Mouse (Mus musculus): ENCODE measurements around the gene Ptpn14. TPM values are rescaled to one million over a fixed set of nuclear protein-coding genes. Genes with fewer than 3 reads are reported as not detected.

Ptpn14 gene
- polyA plus RNA-seq, 1 experiment from 2014 or later: 0.03 TPM

GRCm38 (mm10) chr1:189742041-189742440 is 14.0 kb downstream of the Ptpn14 start:
- Histone ChIP-seq H3K36me3 (ENCODE audit: inconsistent target) (no peaks in the 10 kb centered on the region), H3K27ac (no peak overlapping the region), H3K4me3 (ENCODE audit: inconsistent target) (no peak overlapping the region), H3K79me2 (ENCODE audit: inconsistent target) (no peaks in the 10 kb centered on the region)
- WGBS (ENCODE audit: missing documents): 90% methylated on average over 5 of the region's 5 CpGs

DNA sequence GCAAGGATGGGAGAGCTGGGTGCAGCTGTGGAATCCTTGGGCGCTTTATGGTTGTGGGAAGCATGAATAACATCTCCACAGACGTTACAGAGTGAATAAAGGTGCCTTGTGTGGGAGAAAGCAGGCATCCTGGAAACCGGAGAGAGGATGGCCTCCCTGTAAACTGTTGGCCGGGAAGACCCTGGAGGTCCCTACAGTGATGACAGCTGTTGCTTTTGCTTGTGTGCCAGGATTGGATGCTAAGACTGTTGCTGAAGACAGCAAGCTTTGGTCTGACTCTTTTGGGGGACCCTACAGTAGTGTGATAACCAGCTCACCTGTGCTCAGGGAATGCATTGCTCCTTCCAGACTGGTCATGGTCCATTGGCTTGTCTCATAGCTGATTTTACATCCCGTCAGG is 15.1 kb downstream of the Ptpn14 start:
- 93% methylated on average over 5 of the region's 5 CpGs for WGBS (ENCODE audit: missing documents)
- H3K36me3 ChIP-seq (ENCODE audit: inconsistent target): no peaks in the 10 kb centered on the region
- no peak overlapping the region for H3K4me3 ChIP-seq (ENCODE audit: inconsistent target)
- no peaks in the 10 kb centered on the region for H3K79me2 ChIP-seq (ENCODE audit: inconsistent target)
- no peak overlapping the region for H3K27ac ChIP-seq

- Histone ChIP-seq H3K4me3 (ENCODE audit: inconsistent target) (no peak overlapping the region), H3K79me2 (ENCODE audit: inconsistent target) (no peaks in the 10 kb centered on the region), H3K36me3 (ENCODE audit: inconsistent target) (no peaks in the 10 kb centered on the region), H3K27ac (no peak overlapping the region)
- 81% methylated on average over 4 of the region's 4 CpGs for WGBS (ENCODE audit: missing documents)
Measured at GRCm38 (mm10) chr1:189744914-189745710, 17.0 kb downstream of the Ptpn14 start.

DNA sequence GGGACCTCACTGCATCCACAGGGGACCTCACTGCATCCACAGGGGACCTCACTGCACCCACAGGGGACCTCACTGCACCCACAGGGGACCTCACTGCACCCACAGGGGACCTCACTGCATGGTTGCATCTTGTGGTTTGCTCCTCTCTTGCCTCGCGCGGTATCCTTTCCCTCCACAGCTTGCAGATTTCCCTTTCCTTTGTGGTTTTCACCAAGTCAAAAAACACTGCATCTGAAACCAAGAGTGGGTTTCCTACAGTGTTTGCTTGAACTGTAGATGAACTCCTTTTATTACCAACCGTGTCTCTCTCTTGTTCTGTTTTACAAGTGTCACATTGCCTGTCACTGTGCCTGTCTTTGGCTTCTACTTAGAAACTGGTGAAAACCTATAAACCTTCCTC is 18.5 kb downstream of the Ptpn14 start:
- no peaks in the 10 kb centered on the region for H3K36me3 ChIP-seq (ENCODE audit: inconsistent target)
- no peaks in the 10 kb centered on the region for H3K79me2 ChIP-seq (ENCODE audit: inconsistent target)
- no peak overlapping the region for H3K4me3 ChIP-seq (ENCODE audit: inconsistent target)
- 3% methylated on average over 4 of the region's 4 CpGs for WGBS (ENCODE audit: missing documents)
- no peak overlapping the region for H3K27ac ChIP-seq

GRCm38 (mm10) chr1:189749789-189750188 is 21.7 kb downstream of the Ptpn14 start:
- no peaks in the 10 kb centered on the region for H3K36me3 ChIP-seq (ENCODE audit: inconsistent target)
- H3K79me2 ChIP-seq (ENCODE audit: inconsistent target): no peaks in the 10 kb centered on the region
- H3K4me3 ChIP-seq (ENCODE audit: inconsistent target): no peak overlapping the region
- H3K27ac ChIP-seq: no peak overlapping the region
- WGBS (ENCODE audit: missing documents): 93% methylated on average over 4 of the region's 4 CpGs

DNA sequence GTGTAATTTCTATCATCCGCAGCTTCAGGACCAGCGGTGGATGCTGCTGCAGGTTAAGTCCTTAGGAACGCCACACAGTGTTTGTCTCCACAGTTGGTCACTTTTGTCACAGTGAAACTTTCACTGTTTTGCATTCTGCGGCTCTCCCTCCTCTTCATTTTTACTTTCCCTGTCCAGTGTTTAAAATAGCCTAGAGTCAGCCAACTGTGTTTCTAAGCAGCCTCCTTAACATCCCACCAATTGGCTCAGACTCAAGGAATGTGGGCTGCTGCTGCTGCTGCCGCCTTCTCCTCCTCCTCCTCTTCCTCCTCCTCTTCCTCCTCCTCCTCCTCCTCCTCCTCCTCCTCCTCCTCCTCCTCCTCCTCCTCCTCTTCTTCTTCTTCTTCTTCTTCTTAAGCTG is 22.2 kb downstream of the Ptpn14 start:
- Histone ChIP-seq H3K36me3 (ENCODE audit: inconsistent target) (no peaks in the 10 kb centered on the region), H3K79me2 (ENCODE audit: inconsistent target) (no peaks in the 10 kb centered on the region), H3K4me3 (ENCODE audit: inconsistent target) (no peak overlapping the region), H3K27ac (no peak overlapping the region)
- 94% methylated on average over 4 of the region's 5 CpGs for WGBS (ENCODE audit: missing documents)

DNA sequence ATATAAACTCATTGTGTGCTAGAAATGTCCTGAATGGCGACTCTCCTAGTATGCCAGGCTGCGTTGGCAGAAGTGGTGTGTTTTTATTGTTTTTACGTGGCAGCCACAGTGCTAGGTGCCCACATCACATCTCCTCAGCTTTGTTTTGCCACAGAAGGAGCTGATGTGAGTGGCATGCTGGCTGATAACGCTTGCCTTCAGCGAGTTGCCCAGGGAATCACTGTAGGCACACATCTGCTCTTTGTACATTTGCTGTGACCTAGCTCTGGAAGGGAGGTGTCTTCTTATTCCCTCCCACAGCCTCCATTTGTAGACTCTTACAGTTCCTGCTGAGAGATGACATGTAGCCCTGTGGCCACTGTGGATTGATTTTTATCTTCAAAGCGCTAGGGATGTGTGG is 24.2 kb downstream of the Ptpn14 start:
- 94% methylated on average over 6 of the region's 6 CpGs for WGBS (ENCODE audit: missing documents)
- H3K36me3 ChIP-seq (ENCODE audit: inconsistent target): no peaks in the 10 kb centered on the region
- no peaks in the 10 kb centered on the region for H3K79me2 ChIP-seq (ENCODE audit: inconsistent target)
- no peak overlapping the region for H3K27ac ChIP-seq
- H3K4me3 ChIP-seq (ENCODE audit: inconsistent target): no peak overlapping the region

DNA sequence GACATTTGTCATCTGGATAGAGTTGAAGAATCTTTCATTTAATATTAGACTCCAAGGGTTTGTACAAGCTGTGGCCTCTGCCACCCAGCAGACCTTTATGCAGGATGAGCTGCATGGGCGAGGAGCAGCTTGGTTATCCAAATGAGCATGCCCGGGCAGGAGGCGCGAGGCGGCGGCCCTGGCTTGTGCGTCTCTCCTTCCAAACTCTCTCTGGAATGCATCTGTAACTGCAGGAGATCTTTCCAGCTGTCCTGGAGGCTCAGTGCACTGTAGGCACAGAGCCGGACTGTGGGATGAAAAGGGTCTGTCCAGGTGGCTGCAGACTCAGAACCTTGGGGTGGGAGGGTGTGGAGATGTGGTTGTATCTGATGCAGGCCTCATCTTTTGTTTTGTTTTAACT is 27.0 kb downstream of the Ptpn14 start:
- Histone ChIP-seq H3K36me3 (ENCODE audit: inconsistent target) (no peaks in the 10 kb centered on the region), H3K79me2 (ENCODE audit: inconsistent target) (no peaks in the 10 kb centered on the region), H3K4me3 (ENCODE audit: inconsistent target) (no peak overlapping the region), H3K27ac (no peak overlapping the region)
- 98% methylated on average over 8 of the region's 8 CpGs for WGBS (ENCODE audit: missing documents)

- Histone ChIP-seq H3K79me2 (ENCODE audit: inconsistent target) (no peaks in the 10 kb centered on the region), H3K36me3 (ENCODE audit: inconsistent target) (no peaks in the 10 kb centered on the region), H3K4me3 (ENCODE audit: inconsistent target) (no peak overlapping the region), H3K27ac (no peak overlapping the region)
- WGBS (ENCODE audit: missing documents): 42% methylated on average over 19 of the region's 19 CpGs
Measured at GRCm38 (mm10) chr1:189756306-189757053, 28.4 kb downstream of the Ptpn14 start.

DNA sequence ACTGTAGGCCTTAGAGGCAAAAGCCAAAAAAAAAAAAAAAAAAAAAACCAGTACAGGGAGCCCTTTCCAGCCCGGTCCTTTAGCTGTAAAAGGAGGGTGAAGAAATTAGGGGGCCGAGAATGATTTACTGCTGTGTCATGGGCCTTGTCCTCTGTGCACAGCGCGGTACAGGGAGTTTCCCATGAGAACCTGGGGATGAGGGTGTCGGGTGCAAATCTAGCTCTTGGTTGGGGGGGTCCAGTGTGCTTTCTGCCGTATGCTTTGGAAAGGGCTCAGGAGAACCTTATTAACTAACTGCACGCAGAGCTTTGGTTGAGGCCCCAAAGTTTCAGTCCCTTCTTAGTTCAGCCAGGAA is 29.0 kb downstream of the Ptpn14 start:
- no peak overlapping the region for H3K27ac ChIP-seq
- no peaks in the 10 kb centered on the region for H3K36me3 ChIP-seq (ENCODE audit: inconsistent target)
- no peak overlapping the region for H3K4me3 ChIP-seq (ENCODE audit: inconsistent target)
- no peaks in the 10 kb centered on the region for H3K79me2 ChIP-seq (ENCODE audit: inconsistent target)
- WGBS (ENCODE audit: missing documents): 24% methylated on average over 7 of the region's 7 CpGs

DNA sequence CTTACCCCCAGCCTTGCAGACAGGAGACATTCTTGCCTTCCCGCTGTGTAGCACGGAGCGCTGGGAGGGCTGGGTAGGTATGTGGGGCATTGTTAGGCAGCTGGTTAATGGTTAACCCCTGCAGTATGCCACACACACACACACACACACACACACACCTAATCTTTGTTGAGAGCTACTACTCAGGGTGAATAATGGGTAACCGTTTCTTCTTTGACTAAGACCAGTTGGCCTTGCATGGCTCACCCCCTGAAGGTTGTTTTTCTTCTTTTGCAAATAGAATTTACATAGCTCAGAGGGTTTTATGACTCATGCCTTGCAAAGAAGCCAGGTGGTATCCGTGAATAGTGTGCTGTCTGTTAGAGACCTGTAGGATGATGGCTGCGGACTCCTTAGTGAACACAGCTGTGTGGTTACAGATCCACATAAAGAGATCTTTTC is 33.5 kb downstream of the Ptpn14 start:
- WGBS (ENCODE audit: missing documents): 91% methylated on average over 6 of the region's 6 CpGs
- no peaks in the 10 kb centered on the region for H3K36me3 ChIP-seq (ENCODE audit: inconsistent target)
- no peak overlapping the region for H3K4me3 ChIP-seq (ENCODE audit: inconsistent target)
- no peaks in the 10 kb centered on the region for H3K79me2 ChIP-seq (ENCODE audit: inconsistent target)
- no peak overlapping the region for H3K27ac ChIP-seq

GRCm38 (mm10) chr1:189764258-189764657 is 36.2 kb downstream of the Ptpn14 start:
- H3K36me3 ChIP-seq (ENCODE audit: inconsistent target): no peaks in the 10 kb centered on the region
- no peak overlapping the region for H3K4me3 ChIP-seq (ENCODE audit: inconsistent target)
- WGBS (ENCODE audit: missing documents): 49% methylated on average over 5 of the region's 5 CpGs
- no peaks in the 10 kb centered on the region for H3K79me2 ChIP-seq (ENCODE audit: inconsistent target)
- no peak overlapping the region for H3K27ac ChIP-seq

- no peak overlapping the region for H3K4me3 ChIP-seq (ENCODE audit: inconsistent target)
- 92% methylated on average over 10 of the region's 10 CpGs for WGBS (ENCODE audit: missing documents)
- H3K27ac ChIP-seq: no peak overlapping the region
- no peaks in the 10 kb centered on the region for H3K36me3 ChIP-seq (ENCODE audit: inconsistent target)
- no peaks in the 10 kb centered on the region for H3K79me2 ChIP-seq (ENCODE audit: inconsistent target)
Measured at GRCm38 (mm10) chr1:189767164-189767563, 39.1 kb downstream of the Ptpn14 start.

DNA sequence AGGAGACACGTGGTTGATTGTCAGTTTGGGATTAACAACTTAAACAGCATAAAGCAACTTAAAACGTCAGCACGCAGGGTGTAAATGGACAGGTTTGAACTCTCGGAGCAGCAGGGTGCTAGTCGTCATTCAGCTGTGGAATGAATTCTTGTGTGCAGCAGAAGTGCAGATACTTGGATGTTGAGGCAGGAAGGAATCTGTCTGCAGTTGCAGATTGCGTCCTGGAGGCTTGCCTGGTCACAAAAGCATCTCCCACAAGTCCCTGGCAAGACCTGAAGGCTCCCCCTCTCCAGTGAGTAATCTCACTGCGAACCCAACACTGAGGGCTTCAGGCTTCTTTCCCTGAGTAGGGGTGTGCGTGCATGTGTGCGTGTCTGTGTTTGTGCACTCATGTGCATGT is 39.8 kb downstream of the Ptpn14 start:
- Histone ChIP-seq H3K79me2 (ENCODE audit: inconsistent target) (no peaks in the 10 kb centered on the region), H3K4me3 (ENCODE audit: inconsistent target) (no peak overlapping the region), H3K36me3 (ENCODE audit: inconsistent target) (no peaks in the 10 kb centered on the region), H3K27ac (no peak overlapping the region)
- 88% methylated on average over 9 of the region's 9 CpGs for WGBS (ENCODE audit: missing documents)

DNA sequence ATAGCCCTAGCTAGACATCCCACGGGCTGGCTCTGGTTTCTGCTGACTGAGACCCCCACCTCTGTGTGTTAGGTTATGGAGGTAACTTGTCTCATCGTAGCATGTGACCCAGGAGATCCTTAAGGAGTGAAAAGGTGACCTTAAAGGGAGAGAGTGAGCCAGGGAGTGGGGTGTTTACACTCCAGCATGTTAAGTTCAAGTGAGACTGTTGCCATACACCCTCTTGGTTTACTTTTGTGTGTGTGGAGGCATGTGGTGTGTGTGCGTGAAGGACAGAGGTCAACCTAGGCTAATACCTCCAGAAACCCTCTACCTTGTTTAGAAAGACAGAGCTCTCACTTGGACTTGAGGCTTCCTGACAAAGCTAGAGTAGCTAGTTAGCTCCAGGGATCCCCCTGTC is 42.4 kb downstream of the Ptpn14 start:
- no peak overlapping the region for H3K4me3 ChIP-seq (ENCODE audit: inconsistent target)
- no peaks in the 10 kb centered on the region for H3K36me3 ChIP-seq (ENCODE audit: inconsistent target)
- no peaks in the 10 kb centered on the region for H3K79me2 ChIP-seq (ENCODE audit: inconsistent target)
- WGBS (ENCODE audit: missing documents): 92% methylated on average over 3 of the region's 3 CpGs
- H3K27ac ChIP-seq: no peak overlapping the region
